Mouse (Mus musculus): Measurements from ENCODE around the gene Hmgcll1.
"Not testable (repeated sequence)": the region's sequence is repeated elsewhere in the genome, so short reads cannot be mapped to it uniquely, and the experiment has no call there.

- not testable (repeated sequence) for TF ChIP-seq CTCF (conservative IDR thresholded peaks at IDR 0.05; ENCODE audit: insufficient read depth, insufficient read length, low read depth, low read length); POLR2A (IDR thresholded peaks at IDR 0.05; ENCODE audit: low read depth, low read length)
Observed at GRCm38 (mm10) chr9:76104416-76104815, 89.8 kb downstream of the Hmgcll1 start.
